In the genomic region with DNA sequence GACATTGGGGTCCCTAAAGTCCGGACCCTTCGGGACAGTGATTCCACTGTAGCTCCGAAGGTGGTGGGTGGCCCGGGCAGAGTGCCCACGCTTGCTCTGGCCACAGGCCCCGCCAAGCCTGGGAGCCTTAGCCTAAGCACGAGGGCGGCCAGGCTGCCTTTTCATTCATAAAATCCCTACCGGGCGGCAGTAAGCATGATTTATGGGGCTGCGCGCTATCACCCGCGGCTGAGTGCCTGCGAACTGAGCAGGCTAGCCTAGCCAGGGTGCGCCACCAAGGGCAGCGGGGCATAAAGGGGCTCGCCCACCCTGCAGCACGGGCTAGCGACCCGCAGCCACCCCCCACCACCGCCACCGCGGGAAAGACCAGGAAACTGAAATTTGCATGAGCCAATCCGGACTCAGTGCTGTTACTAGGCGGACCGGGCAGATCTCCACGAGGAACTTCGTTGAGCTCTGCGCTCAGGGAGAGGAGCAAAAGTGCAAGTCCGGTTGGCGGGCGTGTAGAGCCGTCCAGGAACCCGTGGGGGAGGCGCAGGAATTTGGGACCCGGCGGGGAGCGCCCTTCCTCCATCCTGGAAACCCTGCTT, we compare ENCODE assay signal across 8 mouse cellular contexts. TPM values are rescaled to one million over a fixed set of nuclear protein-coding genes. Genes with fewer than 3 reads are reported as not detected.
A peak's percentile ranks its signal among the peaks of the same experiment; 100 is the strongest.
DNase-seq lines count a peak whose midpoint lies in the region; ATAC-seq and TF ChIP-seq lines count a peak whose summit lies in the region.

No protein-coding gene starts in this region.

- peak overlapping the region; percentile 76 for H3K9ac ChIP-seq in embryonic facial prominence, embryonic 13.5 days
- H3K9ac ChIP-seq in liver, embryonic 13.5 days = peak overlapping the region; percentile 59

- peak overlapping the region; percentile 67 for H3K4me3 ChIP-seq in embryonic facial prominence, embryonic 13.5 days
- peak overlapping the region; percentile 50 for H3K4me3 ChIP-seq in liver, embryonic 13.5 days (replicated peaks)
- peak overlapping the region; percentile 71 for H3K4me3 ChIP-seq in myocyte
- peak overlapping the region; percentile 80 for H3K4me3 ChIP-seq in testis, adult 2 months (ENCODE audit: control insufficient read depth, low read depth, low read length)

- TF ChIP-seq CTCF in testis, adult 2 months (IDR thresholded peaks at IDR 0.05; ENCODE audit: control insufficient read depth, insufficient read depth, insufficient replicate concordance, low read depth, low read length) = no peak

- peaks cover 10% of the 10 kb centered on the region for H3K36me3 ChIP-seq in embryonic facial prominence, embryonic 13.5 days
- H3K36me3 ChIP-seq in liver, embryonic 13.5 days = peaks cover 9% of the 10 kb centered on the region; the same call in 1 of the 2 replicates
- H3K36me3 ChIP-seq in myocyte (ENCODE audit: control insufficient read depth, insufficient read depth) = no peaks in the 10 kb centered on the region
- no peaks in the 10 kb centered on the region for H3K36me3 ChIP-seq in testis, adult 2 months (ENCODE audit: control insufficient read depth, insufficient read depth, low read length)

- H3K4me1 ChIP-seq in embryonic facial prominence, embryonic 13.5 days = peaks cover 63% of the 10 kb centered on the region
- H3K4me1 ChIP-seq in liver, embryonic 13.5 days (replicated peaks) = peaks cover 26% of the 10 kb centered on the region
- H3K4me1 ChIP-seq in testis, adult 2 months (ENCODE audit: control insufficient read depth, insufficient read depth, low read length) = peaks cover 45% of the 10 kb centered on the region

- H3K27ac ChIP-seq in embryonic facial prominence, embryonic 13.5 days = peak overlapping the region; percentile 92
- H3K27ac ChIP-seq in liver, embryonic 13.5 days = peak overlapping the region; percentile 81
- H3K27ac ChIP-seq in testis, adult 2 months (ENCODE audit: control insufficient read depth, insufficient read depth, low read depth, low read length) = peak overlapping the region; percentile 73

- peaks cover 18% of the 10 kb centered on the region for H3K27me3 ChIP-seq in embryonic facial prominence, embryonic 13.5 days
- peaks cover 85% of the 10 kb centered on the region for H3K27me3 ChIP-seq in liver, embryonic 13.5 days
- no peaks in the 10 kb centered on the region for H3K27me3 ChIP-seq in myocyte (ENCODE audit: control insufficient read depth, insufficient read depth, insufficient read length)
- peaks cover 2% of the 10 kb centered on the region; the same call in 1 of the 2 replicates for H3K27me3 ChIP-seq in testis, adult 2 months (ENCODE audit: control insufficient read depth, insufficient read depth, low read length)

- WGBS in embryonic facial prominence, embryonic 13.5 days = under 1% methylated on average over 39 of the region's 39 CpGs
- under 1% methylated on average over 39 of the region's 39 CpGs for WGBS in liver, embryonic 13.5 days (ENCODE audit: insufficient replicate concordance)

- peak; percentile 13 for TF ChIP-seq POLR2A in myocyte (IDR thresholded peaks at IDR 0.05; ENCODE audit: insufficient read length, low read depth)
- no peak for TF ChIP-seq POLR2A in testis, adult 2 months (IDR thresholded peaks at IDR 0.05; ENCODE audit: control insufficient read depth, low read depth, low read length)

- no peaks in the 10 kb centered on the region for H3K9me3 ChIP-seq in embryonic facial prominence, embryonic 13.5 days
- H3K9me3 ChIP-seq in liver, embryonic 13.5 days (replicated peaks) = no peaks in the 10 kb centered on the region

- no peak overlapping the region for H3ac ChIP-seq in myocyte (ENCODE audit: control insufficient read depth, insufficient read length)

- H3K79me2 ChIP-seq in myocyte (ENCODE audit: control insufficient read depth, insufficient read depth) = peaks cover 26% of the 10 kb centered on the region

- H3K4me2 ChIP-seq in embryonic facial prominence, embryonic 13.5 days = peak overlapping the region; percentile 93
- H3K4me2 ChIP-seq in liver, embryonic 13.5 days = peak overlapping the region; percentile 63
- peak overlapping the region; percentile 95 for H3K4me2 ChIP-seq in myocyte (ENCODE audit: low read depth)

- DNase-seq in cerebellum, postnatal 25 days = peak; percentile 49 to 59
- peak; percentile 96 for DNase-seq in heart, adult 8-10 months (ENCODE audit: low spot score)
- peak; percentile 92 for DNase-seq in kidney, adult 8-10 months
- peak; percentile 39 for DNase-seq in liver, embryonic 13.5 days

- ATAC-seq in cerebellum, adult (ENCODE audit: insufficient number of reproducible peaks, low FRiP score, low TSS enrichment) = no peak
- ATAC-seq in embryonic facial prominence, embryonic 13.5 days (ENCODE audit: insufficient number of reproducible peaks, insufficient read depth, low FRiP score, low TSS enrichment, low read depth) = peak; percentile 68
- peak; percentile 52 for ATAC-seq in liver, embryonic 13.5 days (ENCODE audit: low read depth)

TF ChIP-seq in myocyte, 11 proteins besides CTCF, POLR2A, EP300 and RAD21:
- TF ChIP-seq TCF12 (IDR thresholded peaks at IDR 0.05; ENCODE audit: insufficient read depth, poor library complexity, severe bottlenecking) (no peak), MYOD1 (IDR thresholded peaks at IDR 0.05; ENCODE audit: control insufficient read depth in 1 of 3, insufficient read length in 2 of 3, low read depth in 2 of 3) (no peak), TCF3 (IDR thresholded peaks at IDR 0.05; ENCODE audit: insufficient read length, low read depth) (no peak), CEBPB (IDR thresholded peaks at IDR 0.05; ENCODE audit: insufficient read depth, poor library complexity, severe bottlenecking) (no peak), POLR2AphosphoS2 (IDR thresholded peaks at IDR 0.05; ENCODE audit: insufficient read length, low read depth) (no peak), MYOG (IDR thresholded peaks at IDR 0.05; ENCODE audit: control insufficient read depth in 1 of 3, insufficient read depth in 1 of 3, insufficient read length in 2 of 3, low read depth in 2 of 3) (no peak)
TF ChIP-seq in myocyte: peak in this region for 0.

RNA-seq across cellular contexts. Expression of a gene that starts 1.6 kb away (rescaled TPM):
- polyA plus RNA-seq in embryonic facial prominence, embryonic 13.5 days (2015; fragmentation: Nextera tagmentation; extraction: Ambion mirVana) = 127 and 136 TPM in 2 replicates
- 10 to 100 TPM; 30.1 to 64.0 (median 45.1) TPM for total RNA-seq in heart, adult 8-10 months (2022)
- polyA plus RNA-seq in liver, embryonic 13.5 days (2015; fragmentation: Nextera tagmentation; extraction: Ambion mirVana) = 36.8 and 50.3 TPM in 2 replicates
- 36.6 TPM for polyA plus RNA-seq in myocyte (2012; fragmentation: generic; extraction: Trizol)
- 4.2 and 6.8 TPM in 2 replicates for polyA plus RNA-seq in testis, adult 2 months (2012; rRNA removed)

RNA-seq across cellular contexts. Expression of a gene that starts 26.4 kb away (rescaled TPM):
- polyA plus RNA-seq in embryonic facial prominence, embryonic 13.5 days (2015; fragmentation: Nextera tagmentation; extraction: Ambion mirVana) = 26.2 and 27.1 TPM in 2 replicates
- total RNA-seq in heart, adult 8-10 months (2022) = 10 to 100 TPM; 14.6 to 18.2 (median 17.4) TPM
- 9.6 and 11.2 TPM in 2 replicates for polyA plus RNA-seq in liver, embryonic 13.5 days (2015; fragmentation: Nextera tagmentation; extraction: Ambion mirVana)
- 15.4 TPM for polyA plus RNA-seq in myocyte (2012; fragmentation: generic; extraction: Trizol)
- 26.2 and 32.7 TPM in 2 replicates for polyA plus RNA-seq in testis, adult 2 months (2012; rRNA removed)

RNA-seq across cellular contexts. Expression of a gene that starts 45.0 kb away (rescaled TPM):
- 0.80 and 1.3 TPM in 2 replicates for polyA plus RNA-seq in embryonic facial prominence, embryonic 13.5 days (2015; fragmentation: Nextera tagmentation; extraction: Ambion mirVana)
- not detected for total RNA-seq in heart, adult 8-10 months (2022)
- polyA plus RNA-seq in liver, embryonic 13.5 days (2015; fragmentation: Nextera tagmentation; extraction: Ambion mirVana) = 0.07 and 0.14 TPM in 2 replicates
- polyA plus RNA-seq in myocyte (2012; fragmentation: generic; extraction: Trizol) = not detected
- polyA plus RNA-seq in testis, adult 2 months (2012; rRNA removed) = not detected in 2 replicates

Comparison
In these comparisons a context has a peak if more than half of its experiments do, and no peak if none do; other contexts are left out.
1. DNase-seq: peak in every context shown above with its lines; median percentile 96 in heart, adult 8-10 months; 92 in kidney, adult 8-10 months; 54 in cerebellum, postnatal 25 days; 39 in liver, embryonic 13.5 days.